Mouse (Mus musculus) 3T3-L1 (cell line): Measurements from ENCODE around the gene Nucb1.
"Not testable (repeated sequence)": the region's sequence is repeated elsewhere in the genome, so short reads cannot be mapped to it uniquely, and the experiment has no call there.

Experiments used
- DNase-seq: peaks from one replicate; pipeline ENCODE4 v3.0.0-alpha.2; 2015; ENCODE audit warnings: low read depth, low spot score

The Nucb1 gene

GRCm38 (mm10) chr7:45524841-45525621 lies 14.8 kb upstream of the Nucb1 start:
- DNase-seq = peak; percentile 76

- no peak for DNase-seq
Observed at GRCm38 (mm10) chr7:45523678-45524170, 13.5 kb upstream of the Nucb1 start.

DNA sequence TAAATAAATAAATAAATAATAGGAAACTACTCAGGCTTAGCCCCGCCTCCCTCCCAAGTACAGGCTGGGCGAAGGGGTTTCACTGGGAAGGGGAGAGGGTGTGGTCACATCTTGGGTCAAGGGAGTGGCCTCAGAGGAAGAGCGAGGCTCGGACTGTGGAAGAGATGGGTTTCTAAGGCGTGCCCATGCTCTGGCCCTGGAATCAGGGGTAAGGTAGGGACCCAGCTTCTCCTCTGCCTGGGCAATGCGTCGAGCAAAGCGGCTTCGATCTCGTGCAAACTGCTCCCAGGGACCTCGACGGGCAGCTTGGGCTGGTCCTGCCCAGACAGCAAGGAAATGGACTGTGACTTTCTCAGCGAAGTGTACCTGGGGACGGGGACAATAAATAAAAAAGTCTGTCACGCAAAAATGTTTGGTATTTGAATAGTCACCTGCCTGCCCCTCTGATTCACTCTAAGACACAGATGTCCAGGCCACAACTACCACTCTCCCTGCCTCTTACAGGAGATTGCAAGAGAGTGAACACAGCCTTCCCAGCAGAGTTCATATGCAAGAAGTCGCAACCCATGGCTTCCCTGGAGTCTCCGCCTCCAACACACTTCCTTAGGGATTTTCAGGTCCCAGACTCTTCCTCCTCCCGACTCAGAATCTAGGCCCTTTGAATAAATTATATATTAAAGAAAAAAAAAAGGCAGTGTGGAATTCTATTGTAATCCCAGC lies 12.9 kb upstream of the Nucb1 start:
- peak; percentile 48 for DNase-seq

GRCm38 (mm10) chr7:45522194-45522752 lies 12.1 kb upstream of the Nucb1 start:
- no peak for DNase-seq

- DNase-seq = peak; percentile 56
Observed at GRCm38 (mm10) chr7:45521728-45522184, 11.6 kb upstream of the Nucb1 start.

GRCm38 (mm10) chr7:45520605-45521004 lies 10.4 kb upstream of the Nucb1 start:
- DNase-seq = no peak

DNA sequence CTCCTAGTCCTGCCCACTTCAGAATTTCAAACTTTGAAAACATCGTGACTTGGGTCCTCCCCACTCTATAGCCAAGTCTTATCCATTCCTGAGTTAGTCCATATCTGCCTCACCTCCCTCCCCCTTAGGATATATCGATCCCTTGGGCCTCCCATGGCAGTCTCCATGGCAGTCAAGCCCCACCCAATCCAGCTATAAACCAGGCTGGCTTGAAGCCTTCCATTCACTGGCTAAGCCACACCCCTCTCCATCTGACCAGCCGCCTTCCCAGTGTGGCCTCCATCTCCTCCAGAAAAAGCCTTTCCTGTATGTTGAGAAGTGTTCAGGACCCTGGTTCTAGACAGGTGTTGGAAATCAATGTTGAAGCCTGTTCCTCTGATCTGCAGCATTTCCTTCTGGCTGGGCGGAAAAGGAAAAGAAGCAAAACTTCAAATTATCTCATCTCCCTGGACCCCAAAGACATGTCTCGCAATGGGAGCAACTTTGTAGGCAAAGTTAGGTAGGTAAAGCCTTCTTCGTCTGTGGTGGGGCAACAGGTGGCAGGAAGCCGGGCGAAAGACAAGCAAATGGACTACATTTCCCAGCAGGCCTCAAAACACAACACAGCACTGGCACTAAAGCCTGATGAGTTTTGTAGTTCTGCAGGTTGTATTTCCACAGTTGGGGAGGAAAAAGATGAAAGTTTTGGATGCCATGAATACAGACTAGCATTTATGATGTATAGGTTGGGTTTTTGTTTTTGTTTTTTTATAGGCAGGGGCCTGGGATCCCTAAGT lies 9.3 kb upstream of the Nucb1 start:
- DNase-seq = no peak

GRCm38 (mm10) chr7:45518618-45519017 lies 8.4 kb upstream of the Nucb1 start:
- no peak for DNase-seq

DNA sequence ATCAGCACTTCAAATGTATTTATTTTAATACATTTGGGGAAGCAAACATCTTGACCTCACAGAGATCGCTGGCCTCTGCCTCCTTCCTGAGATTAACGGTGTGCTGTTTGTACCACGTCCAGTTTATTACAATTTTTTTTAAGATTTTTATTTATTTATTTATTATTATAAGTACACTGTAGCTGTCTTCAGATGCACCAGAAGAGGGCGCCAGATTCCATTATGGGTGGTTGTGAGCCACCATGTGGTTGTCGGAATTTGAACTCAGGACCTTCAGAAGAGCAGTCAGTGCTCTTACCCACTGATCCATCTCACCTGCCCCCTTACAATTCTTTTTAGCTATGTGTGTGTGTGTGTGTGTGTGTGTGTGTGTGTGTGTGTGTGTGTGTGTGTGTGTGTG lies 6.6 kb upstream of the Nucb1 start:
- DNase-seq = not testable (repeated sequence)

DNA sequence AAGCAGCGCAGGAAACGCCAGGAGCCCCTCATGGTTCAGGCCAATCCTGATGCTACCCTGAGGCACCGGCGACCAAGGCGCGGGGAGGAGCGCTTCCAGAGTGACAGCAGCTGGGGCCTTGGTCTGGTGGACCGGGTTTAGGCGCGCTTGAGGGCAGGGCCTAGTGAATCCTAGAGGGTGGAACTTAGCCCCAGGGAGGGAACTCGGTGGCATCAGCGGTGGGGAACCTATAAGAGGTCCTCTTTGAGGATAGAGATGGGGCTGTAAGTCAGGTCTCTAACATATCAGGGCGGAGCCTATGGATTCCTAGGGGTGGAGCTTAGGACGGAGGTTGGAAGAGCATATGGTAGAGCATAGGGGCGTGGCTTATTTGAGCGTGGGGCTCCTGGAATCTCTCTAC lies 5.2 kb upstream of the Nucb1 start:
- no peak for DNase-seq

GRCm38 (mm10) chr7:45514411-45514810 lies 4.2 kb upstream of the Nucb1 start:
- no peak for DNase-seq

DNA sequence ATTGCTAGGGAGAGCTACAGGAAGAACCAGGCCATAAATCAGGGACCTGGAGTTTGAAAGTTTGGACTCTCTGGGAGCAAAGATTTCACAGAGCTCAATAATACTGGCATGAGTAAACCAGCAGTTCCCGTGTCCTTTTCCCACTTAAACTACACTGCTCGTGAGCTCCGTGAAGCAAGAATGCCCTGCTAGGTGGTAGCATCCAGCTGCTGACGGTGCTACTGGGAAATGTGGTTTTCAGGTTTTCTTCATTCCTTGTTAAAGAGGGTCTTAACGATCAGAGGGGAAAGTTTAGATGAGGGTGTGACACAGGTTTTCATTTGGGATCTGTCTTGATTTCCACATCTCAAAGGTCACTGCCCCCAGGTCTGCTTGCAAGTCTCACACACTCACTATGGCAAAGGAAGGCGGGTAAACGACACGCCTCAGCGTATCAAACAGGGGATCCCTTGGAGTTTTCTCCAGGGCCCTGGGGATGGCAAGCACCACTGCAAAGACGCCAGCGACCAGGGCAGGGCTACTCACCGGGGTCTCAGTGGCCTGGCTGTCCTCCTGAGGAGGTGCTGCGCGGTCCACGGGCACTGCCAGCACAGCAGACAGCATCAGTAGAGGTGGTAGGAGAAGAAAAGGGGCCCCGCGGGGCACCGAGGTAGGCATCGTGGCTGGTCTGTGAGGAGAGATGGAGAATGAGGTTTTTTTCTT lies 874 bp downstream of the Nucb1 start:
- no peak for DNase-seq

GRCm38 (mm10) chr7:45508561-45508960 lies 1.6 kb downstream of the Nucb1 start:
- peak; percentile 53 for DNase-seq

- DNase-seq = no peak
Observed at GRCm38 (mm10) chr7:45507583-45507982, 2.6 kb downstream of the Nucb1 start.

DNA sequence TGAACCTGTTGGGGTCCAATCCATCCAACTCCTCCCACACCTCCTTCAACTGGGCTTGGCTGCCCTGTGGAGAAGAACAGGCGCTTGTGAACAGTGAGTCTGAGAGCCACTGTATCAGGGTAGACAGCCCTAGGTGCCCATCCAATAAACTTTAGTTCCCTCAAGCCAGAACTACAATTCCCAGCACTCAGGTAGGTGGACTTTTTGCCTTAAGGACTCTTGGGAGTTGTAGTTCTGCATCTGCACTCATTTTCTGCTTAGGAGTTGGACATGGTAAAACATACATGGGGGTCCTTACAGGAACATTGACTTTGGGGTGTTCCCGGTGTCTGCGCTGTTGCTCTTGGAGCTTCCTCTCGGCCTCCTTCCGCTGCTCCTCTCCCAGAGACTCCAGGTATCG lies 11.8 kb downstream of the Nucb1 start:
- no peak for DNase-seq

DNA sequence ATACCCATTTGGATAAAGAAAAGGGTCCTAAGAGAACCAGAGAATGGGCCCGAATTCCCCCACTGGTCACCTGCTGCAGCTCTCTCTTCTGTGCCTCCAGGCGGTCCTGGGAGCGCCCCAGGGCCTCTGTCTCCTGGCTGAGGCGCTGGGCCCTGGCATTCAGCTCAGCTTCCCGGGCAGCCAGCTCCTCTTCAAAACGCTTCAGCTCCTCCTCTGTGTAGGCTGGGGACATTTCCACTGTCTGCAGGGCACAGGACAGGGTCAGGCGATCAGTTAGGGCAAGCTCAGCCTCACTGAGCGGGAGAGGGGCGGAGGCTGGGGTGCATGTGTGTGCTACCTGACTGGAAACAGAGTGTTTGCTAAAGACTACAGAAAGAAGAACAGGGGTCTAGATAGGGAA lies 15.7 kb downstream of the Nucb1 start:
- DNase-seq = no peak

DNA sequence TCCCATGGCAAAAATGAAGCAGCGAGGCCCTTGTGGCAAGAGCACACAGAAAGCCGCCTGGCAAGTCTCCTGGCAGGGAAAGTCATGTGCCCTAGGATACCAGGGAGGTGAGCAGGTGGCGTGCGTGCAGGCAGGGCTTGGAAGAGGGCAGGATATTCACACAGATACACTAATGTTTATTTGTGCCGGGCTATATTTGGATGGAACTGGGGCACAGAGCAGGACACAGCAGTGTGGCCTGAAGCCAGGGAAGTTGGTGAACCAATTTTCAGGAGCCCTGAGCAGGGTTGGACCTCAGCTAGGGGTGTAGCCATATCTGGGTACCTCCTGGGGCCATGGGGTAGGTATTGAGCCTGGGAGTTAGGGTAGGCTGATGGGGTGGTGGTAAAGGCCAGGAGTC lies 17.3 kb downstream of the Nucb1 start:
- no peak for DNase-seq

- no peak for DNase-seq
Observed at GRCm38 (mm10) chr7:45492225-45492844, 17.9 kb downstream of the Nucb1 start.

DNA sequence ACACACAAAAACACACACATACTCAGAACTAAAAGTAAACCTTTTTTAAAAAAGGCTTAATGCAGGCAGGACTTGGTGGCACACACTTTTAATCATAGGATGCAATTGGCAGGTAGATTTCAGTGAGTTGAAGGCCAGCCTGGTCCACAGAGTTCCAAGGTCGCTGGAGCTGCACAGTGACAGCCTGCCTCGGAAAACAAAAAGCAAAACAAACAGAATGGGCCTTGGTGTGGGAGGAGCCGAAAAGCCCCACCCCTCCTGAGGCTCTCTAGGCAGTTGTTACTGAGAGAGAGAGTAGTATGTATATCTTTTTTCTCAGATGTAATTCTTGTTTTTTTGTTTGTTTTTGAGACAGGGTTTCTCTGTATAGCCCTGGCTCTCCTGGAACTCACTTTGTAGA lies 18.9 kb downstream of the Nucb1 start:
- peak; percentile 20 for DNase-seq

DNA sequence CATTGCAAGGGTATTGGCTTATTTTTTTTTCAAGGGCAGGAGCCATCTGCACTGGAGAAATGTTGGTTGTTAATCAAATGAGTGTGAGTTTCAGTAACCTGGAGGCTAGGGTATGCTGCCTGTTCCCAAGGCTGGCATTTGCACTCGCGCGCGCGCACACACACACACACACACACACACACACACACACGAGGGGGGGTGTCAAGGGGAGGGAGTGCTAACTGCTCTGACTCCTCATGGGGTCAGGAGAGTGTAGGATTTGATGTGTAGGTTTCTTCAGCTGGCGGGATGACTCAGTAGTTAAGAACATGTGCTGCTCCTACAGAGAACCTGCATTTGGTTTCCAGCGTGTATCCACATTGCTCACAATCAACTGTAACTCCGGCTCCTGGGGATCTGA lies 19.4 kb downstream of the Nucb1 start:
- DNase-seq = peak; percentile 59

- DNase-seq = no peak
Observed at GRCm38 (mm10) chr7:45489578-45489977, 20.6 kb downstream of the Nucb1 start.
